Mouse (Mus musculus) lung, postnatal 0 days (tissue): ENCODE data around the gene Ppp1r32. TPM values are rescaled to one million over a fixed set of nuclear protein-coding genes. Genes with fewer than 3 reads are reported as not detected.

ENCODE experiments used
- ATAC-seq: fragments of 200-750 bp; cut with Nextera tagmentation; 2 replicates; pipeline ENCODE4 v1.8.0; 2017; ENCODE audit warnings: moderate library complexity
- DNase-seq: peaks from one replicate; pipeline ENCODE4 v3.0.0-alpha.2; 2016; ENCODE audit warnings: low spot score
- H3K27ac ChIP-seq: fragments of 300-500 bp; sonication (generic); 2 replicates; pipeline ENCODE4 v1.5.1; 2014; ENCODE audit warnings: antibody characterized with exemption, mild to moderate bottlenecking, low read length, mixed read lengths
- H3K27me3 ChIP-seq: fragments of 300-500 bp; sonication (generic); replicated peaks from 2 replicates; pipeline ENCODE4 v1.6.1; 2014; ENCODE audit warnings: low read length, mixed read lengths; ENCODE audit not compliant: insufficient read depth
- H3K36me3 ChIP-seq: fragments of 300-500 bp; sonication (generic); 2 replicates; pipeline ENCODE4 v1.6.1; 2014; ENCODE audit warnings: low read length, mixed read lengths; ENCODE audit not compliant: insufficient read depth
- H3K4me1 ChIP-seq: fragments of 300-500 bp; sonication (generic); 2 replicates; pipeline ENCODE4 v1.6.1; 2014; ENCODE audit warnings: antibody characterized with exemption, low read depth, low read length, mixed read lengths; ENCODE audit not compliant: insufficient read depth
- H3K4me2 ChIP-seq: fragments of 300-500 bp; sonication (generic); replicated peaks from 2 replicates; pipeline ENCODE4 v1.6.1; 2014; ENCODE audit warnings: low read depth, mild to moderate bottlenecking, low read length, moderate library complexity, mixed read lengths
- H3K4me3 ChIP-seq: fragments of 300-500 bp; sonication (generic); 2 replicates; pipeline ENCODE4 v1.5.1; 2014; ENCODE audit warnings: low read depth, low read length
- H3K9ac ChIP-seq: fragments of 300-500 bp; sonication (generic); replicated peaks from 2 replicates; pipeline ENCODE4 v1.6.1; 2014; ENCODE audit warnings: low read depth, mild to moderate bottlenecking
- H3K9me3 ChIP-seq: fragments of 300-500 bp; sonication (generic); 2 replicates; pipeline ENCODE4 v1.6.1; 2016; ENCODE audit warnings: low read length, mixed read lengths
- CTCF ChIP-seq: IDR thresholded peaks from 2 replicates; pipeline ENCODE4 v1.5.1; 2016; ENCODE audit warnings: antibody characterized with exemption, mild to moderate bottlenecking
- EP300 ChIP-seq: IDR thresholded peaks from 2 replicates; pipeline ENCODE4 v1.6.1; 2016; ENCODE audit warnings: antibody characterized with exemption, mild to moderate bottlenecking, control low read depth
- WGBS: fragments of 180-500 bp; shearing (Covaris S2); extraction: QIAGEN DNeasy Blood & Tissue Kit; methylation state at CpG from one replicate; pipeline ENCODE4 v1.1.7; 2014; 5-methylcytosine and 5-hydroxymethylcytosine counted together
- polyA plus RNA-seq: library from polyadenylated mRNA; unstranded; fragments of >200 nt; fragmentation: Nextera tagmentation; extraction: Ambion mirVana; gene quantifications from 2 replicates; pipeline ENCODE4 v1.2.1, GENCODE M21; 2015

Ppp1r32 gene
- polyA plus RNA-seq, 1 experiment from 2014 or later = 2.6 TPM

DNA sequence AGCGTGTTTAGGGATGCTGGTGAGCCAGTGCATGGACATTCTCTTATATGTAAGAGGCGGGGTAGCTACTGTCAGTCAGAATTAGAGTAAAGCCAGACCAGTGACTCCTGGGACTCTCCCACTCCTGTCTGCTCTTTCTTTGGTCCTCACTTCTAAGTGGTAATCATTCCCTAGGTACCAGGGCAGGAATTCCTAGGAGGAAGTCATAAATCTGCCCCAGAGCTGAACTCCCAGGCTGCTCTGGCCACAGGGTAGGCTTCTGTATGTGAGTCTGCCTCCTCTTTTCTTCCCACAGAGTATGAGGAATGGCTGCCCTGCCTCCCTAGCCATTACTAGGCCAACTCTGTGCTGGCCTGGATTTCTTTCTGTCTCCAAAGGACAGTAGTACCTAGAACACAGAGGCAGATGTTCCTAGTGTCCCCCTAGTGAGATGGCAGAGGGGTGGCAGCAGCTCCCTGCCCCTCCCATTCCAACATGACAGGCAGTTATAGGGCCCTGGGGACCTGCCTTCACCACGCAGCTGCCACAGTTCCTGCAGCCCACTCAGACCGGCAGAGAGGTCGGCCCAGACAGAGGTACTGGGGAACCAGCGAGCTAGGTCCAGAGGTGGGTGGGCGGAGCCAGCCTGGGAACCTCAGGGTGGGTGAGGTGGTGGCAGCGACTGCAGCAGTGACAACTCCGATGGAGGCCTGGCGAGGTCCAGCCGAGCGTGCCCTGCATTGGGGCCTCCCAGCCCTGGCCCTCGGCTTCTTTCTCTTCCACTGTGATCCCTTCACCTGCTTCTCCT lies 57.1 kb downstream of the Ppp1r32 start:
- Histone ChIP-seq H3K9me3 (no peaks in the 10 kb centered on the region), H3K9ac (no peak overlapping the region), H3K27ac (no peak overlapping the region), H3K27me3 (0 out of 2 replicates have a peak, but pooled peaks cover 3% of the 10 kb centered on the region), H3K4me3 (no peak overlapping the region), H3K4me1 (peaks cover 3% of the 10 kb centered on the region; the same call in 1 of the 2 replicates), H3K36me3 (no peaks in the 10 kb centered on the region), H3K4me2 (no peak overlapping the region)
- no peak for DNase-seq
- no peak for ATAC-seq
- 61% methylated on average over 11 of the region's 13 CpGs for WGBS
- no peak for TF ChIP-seq CTCF
- no peak for TF ChIP-seq EP300

DNA sequence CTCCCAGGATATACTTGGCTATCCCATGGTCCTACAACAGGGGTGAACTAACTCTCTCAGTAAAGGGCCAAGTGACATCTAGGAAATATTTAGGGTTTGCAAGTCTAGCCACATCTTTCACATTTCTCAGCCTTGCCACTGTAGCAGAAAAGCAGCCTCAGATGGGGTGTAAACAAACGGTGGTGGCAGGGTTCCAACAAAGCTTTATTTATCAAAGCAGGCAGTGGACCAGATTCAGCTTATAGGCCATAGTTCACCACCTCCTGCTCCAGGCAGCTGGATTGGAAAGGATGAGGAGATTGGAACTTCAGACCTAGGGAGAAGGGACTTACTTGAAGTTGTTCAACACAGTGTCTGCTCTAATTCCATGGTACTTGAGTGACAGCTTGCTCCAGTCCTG lies 58.0 kb downstream of the Ppp1r32 start:
- Histone ChIP-seq H3K9ac (no peak overlapping the region), H3K4me1 (peaks cover 3% of the 10 kb centered on the region; the same call in 1 of the 2 replicates), H3K9me3 (no peaks in the 10 kb centered on the region), H3K27ac (no peak overlapping the region), H3K4me3 (no peak overlapping the region), H3K36me3 (no peaks in the 10 kb centered on the region), H3K27me3 (0 out of 2 replicates have a peak, but pooled peaks cover 3% of the 10 kb centered on the region), H3K4me2 (no peak overlapping the region)
- 42% methylated on average over 1 of the region's 1 CpGs for WGBS
- no peak for TF ChIP-seq CTCF
- TF ChIP-seq EP300 = no peak
- DNase-seq (no peak), ATAC-seq (no peak)

Other genes with a start within 250 kb of the Ppp1r32 start
- gene Myrf, start 242.2 kb downstream of the Ppp1r32 start, polyA plus RNA-seq = 5.0 and 5.9 TPM in 2 replicates
- gene Dagla, start 178.1 kb downstream of the Ppp1r32 start, polyA plus RNA-seq = 1.2 and 1.4 TPM in 2 replicates
- gene Syt7, start 93.8 kb downstream of the Ppp1r32 start, polyA plus RNA-seq = 1.4 and 3.0 TPM in 2 replicates
- 3.7 and 3.9 TPM in 2 replicates for gene Lrrc10b, start 25.5 kb downstream of the Ppp1r32 start, polyA plus RNA-seq
- 19.8 and 20.0 TPM in 2 replicates for gene Cpsf7, start 42.3 kb upstream of the Ppp1r32 start, polyA plus RNA-seq
- 46.4 and 49.8 TPM in 2 replicates for gene Sdhaf2, start 43.2 kb upstream of the Ppp1r32 start, polyA plus RNA-seq
- gene Tmem216, start 73.3 kb upstream of the Ppp1r32 start, polyA plus RNA-seq = 43.0 and 44.5 TPM in 2 replicates
- gene Cyb561a3, start 94.2 kb upstream of the Ppp1r32 start, polyA plus RNA-seq = 42.3 and 48.1 TPM in 2 replicates
- gene Tmem138, start 94.4 kb upstream of the Ppp1r32 start, polyA plus RNA-seq = 19.4 and 21.6 TPM in 2 replicates
- gene Ddb1, start 122.4 kb upstream of the Ppp1r32 start, polyA plus RNA-seq = 178 and 181 TPM in 2 replicates
- gene Tkfc, start 122.7 kb upstream of the Ppp1r32 start, polyA plus RNA-seq = 7.3 TPM in 2 replicates
- gene Vwce, start 151.3 kb upstream of the Ppp1r32 start, polyA plus RNA-seq = 0.08 TPM in 1 of 2 replicates, not detected in the other
- not detected in 2 replicates for gene Pga5, start 195.1 kb upstream of the Ppp1r32 start, polyA plus RNA-seq
- gene Vps37c, start 205.8 kb upstream of the Ppp1r32 start, polyA plus RNA-seq = 23.4 and 25.2 TPM in 2 replicates